Mouse (Mus musculus): Measurements from ENCODE around the gene Prx.
A peak's percentile ranks its signal among the peaks of the same experiment; 100 is the strongest.

The Prx gene

DNA sequence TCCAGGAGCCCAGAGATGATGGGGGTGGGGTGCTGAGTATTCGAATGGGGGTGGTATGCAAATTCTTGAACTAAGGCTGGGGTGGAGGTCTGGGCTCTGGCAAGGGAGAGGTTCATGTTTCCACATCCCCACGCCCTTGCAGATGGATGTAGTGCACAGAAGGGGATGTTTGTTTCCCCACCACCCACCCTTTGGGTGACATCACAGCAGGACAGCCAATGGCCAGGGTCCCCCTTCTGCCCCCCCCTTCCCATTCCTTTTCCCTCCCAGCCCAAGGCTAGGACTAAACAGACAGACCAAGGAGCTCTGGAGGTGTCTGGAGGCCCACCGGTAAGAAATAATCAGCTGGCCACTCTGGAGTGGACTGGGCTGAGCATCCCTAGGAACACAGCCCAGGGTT is at the start of gene Prx:
Gene Prx, plus strand, starts transcription at position 289 of the 400 bp plus-strand sequence.
- no peak for DNase-seq (ENCODE audit: low spot score in 2 of 2)

DNA sequence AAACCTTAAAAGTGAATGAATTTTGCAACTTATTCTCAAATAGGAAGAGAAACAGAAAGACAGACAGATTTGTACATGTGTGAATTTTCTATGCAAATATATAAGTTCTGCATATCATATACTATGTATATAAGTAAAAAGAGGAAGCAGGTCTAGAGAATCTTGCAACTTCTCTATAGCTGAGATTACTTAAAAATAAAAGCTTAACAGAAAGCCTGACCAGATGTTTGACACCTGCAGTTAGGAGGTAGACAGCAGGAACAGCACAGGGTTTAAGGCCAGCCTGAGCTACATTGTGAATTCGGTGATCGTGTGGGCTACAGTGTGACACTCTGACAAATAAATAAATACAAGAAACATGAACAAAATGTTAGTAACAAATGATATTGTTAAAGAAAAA is 47.8 kb upstream of the Prx start:
- DNase-seq (ENCODE audit: low spot score in 2 of 2), result no peak

DNA sequence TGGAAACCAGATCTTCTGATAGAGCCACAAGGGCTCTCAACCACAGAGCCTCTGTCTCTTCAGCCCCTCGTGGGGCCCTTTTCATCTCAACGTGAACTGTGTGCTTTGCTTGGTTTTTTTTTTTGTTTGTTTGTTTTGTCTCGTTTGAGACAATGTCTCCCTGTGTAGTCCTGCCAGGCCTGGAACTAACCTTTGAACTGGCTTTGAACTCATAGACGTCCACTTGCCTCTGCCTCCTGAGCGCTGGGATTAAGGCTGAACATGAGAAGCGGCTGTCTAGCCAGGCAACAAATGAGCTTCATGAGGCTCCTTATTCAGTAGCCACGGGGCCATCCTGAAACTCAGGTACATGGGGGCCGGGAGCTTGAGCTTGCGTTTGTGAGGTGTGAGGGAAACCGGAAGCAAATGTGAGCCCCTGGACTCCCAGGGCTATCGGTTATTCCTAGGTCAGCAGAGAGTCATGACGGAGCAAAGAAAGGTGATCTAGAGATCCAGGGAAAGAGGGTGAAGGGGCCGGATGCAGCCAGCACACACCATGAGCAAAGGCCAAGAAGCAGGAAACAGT is 46.8 kb upstream of the Prx start:
- no peak for DNase-seq (ENCODE audit: low spot score in 2 of 2)

DNA sequence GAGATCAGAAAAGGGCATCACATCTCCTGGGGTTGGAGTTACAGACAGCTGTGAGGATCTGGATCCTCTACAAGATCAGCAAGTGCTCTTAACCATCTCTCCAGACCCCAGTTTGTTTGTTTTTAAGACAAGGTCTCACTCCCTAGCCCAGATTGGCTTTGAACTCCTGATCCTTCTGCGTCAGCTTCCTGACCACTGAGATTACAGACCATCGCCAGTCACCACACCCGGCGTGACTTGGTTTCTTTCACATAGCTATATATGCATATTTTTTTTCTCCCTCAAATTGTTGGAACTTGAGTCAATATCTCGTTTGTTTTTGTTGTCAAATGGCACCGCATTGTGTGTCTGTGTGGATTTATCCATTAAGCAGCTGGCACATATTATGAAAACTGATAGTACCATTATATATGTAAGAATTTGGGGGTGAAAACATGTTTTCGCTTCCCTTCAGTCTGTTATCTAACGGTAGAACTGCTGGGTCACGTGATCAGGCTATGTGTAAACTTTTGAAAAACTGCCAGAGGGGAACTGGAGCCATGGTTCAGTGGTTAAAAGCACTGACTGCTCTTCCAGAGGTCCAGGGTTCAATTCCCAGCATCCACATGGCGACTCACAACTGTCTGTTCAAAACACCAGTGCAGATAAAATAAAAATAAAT is 44.5 kb upstream of the Prx start:
- DNase-seq (ENCODE audit: low spot score in 2 of 2), result no peak

DNA sequence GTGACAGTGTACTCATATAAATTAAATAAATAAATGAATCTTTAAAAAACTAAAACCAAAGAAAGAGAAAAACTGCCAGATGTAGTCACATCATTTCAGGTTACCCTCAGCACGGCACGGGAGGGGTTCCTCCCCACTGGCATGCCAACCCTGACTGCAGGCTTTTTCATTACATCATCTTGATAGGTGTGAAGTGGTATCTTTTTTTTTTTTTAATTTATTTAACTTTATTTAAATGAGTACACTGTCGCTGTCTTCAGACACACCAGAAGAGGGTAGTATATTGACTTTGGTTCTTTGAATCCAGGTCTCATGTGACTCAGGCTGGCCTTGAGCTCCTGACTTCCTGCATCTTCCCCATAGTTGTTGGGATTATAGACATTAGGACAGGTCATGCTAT is 43.9 kb upstream of the Prx start:
- DNase-seq (ENCODE audit: low spot score in 2 of 2), result no peak

- no peak for DNase-seq (ENCODE audit: low spot score in 2 of 2)
Measured at GRCm38 (mm10) chr7:27458614-27459013, 40.5 kb upstream of the Prx start.

GRCm38 (mm10) chr7:27459640-27460039 is 39.5 kb upstream of the Prx start:
- no peak for DNase-seq (ENCODE audit: low spot score in 2 of 2)

DNA sequence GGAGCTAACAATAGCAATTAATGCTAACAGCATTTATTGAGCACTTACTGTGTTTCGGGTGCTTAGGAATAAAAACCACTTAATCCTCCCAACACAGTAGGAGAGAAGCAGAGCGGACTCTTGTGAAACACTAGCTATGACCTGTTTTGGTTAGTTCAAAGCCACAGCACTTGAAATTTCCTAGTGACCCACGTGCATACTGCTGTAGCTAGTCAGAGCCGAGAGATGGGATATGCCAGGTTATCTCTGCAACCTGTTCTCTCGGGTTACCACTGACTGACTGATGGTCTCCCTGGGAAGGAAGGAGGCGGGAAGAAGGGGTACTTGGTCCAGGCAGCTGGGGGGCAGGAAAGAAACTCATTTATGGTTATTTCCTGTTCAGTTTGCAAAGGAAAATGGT is 38.6 kb upstream of the Prx start:
- no peak for DNase-seq (ENCODE audit: low spot score in 2 of 2)

DNA sequence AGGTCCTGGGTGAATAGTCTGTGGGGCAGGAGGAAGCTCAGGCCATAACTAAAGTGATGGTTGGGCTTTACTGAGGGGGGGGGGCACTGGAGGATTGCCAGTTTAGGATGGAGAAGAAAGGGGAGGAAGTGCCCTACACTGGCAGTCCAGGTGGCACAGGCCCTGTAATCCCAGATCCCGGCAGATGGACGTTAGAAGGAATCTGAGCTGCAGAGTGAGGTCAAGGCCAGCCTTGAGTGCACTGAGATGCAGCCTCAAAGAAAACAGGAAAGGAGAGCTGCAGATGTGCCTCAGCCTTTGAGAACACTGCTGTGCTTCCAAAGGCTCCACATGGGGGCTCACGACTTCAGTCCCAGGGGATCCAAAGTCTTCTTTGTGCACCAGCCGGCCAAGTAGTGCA is 31.5 kb upstream of the Prx start:
- DNase-seq (ENCODE audit: low spot score in 2 of 2), result no peak

DNA sequence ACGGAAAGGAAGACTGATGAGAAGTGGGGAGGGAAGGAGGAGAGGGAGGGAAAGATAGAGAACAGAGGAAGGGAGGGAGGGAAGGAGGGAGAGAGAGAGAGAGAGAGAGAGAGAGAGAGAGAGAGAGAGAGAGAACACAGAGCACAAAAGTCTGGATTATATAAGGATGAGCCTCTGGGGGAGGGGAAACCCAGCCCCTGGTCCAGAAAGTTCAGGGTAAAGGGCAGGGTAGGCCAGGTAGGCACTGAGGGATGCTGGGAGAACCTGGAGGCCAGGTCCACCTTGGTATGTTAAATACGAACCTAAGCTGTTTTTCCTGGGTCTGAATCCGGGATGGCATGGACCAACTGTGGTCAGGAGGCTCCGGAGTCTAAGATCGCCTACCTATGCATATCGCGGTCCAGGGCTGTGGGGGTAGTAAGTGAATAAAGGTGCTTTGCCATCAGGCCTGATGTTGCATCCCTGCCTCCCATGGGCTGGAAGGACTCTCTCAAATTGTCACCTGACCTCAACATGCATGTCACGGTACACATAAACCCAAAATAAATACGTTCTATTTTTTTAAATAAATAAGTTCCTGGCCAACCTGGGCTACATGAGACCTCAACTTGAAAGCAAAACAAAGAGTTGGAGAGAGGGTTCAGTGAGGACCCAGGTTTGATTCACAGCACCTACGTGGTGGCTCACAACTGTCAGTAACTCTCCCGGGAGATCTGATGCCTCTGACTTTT is 27.6 kb upstream of the Prx start:
- no peak for DNase-seq (ENCODE audit: low spot score in 2 of 2)

- DNase-seq (ENCODE audit: low spot score in 2 of 2), result no peak
Measured at GRCm38 (mm10) chr7:27472596-27472995, 26.5 kb upstream of the Prx start.

GRCm38 (mm10) chr7:27473156-27473834 is 25.8 kb upstream of the Prx start, which contains the start of gene Sertad3:
Gene Sertad3, plus strand, starts transcription at chr7:27473768.
- DNase-seq (ENCODE audit: low spot score in 2 of 2), result peak; percentile 99

- no peak for DNase-seq (ENCODE audit: low spot score in 2 of 2)
Measured at GRCm38 (mm10) chr7:27473835-27474489, 25.2 kb upstream of the Prx start.

DNA sequence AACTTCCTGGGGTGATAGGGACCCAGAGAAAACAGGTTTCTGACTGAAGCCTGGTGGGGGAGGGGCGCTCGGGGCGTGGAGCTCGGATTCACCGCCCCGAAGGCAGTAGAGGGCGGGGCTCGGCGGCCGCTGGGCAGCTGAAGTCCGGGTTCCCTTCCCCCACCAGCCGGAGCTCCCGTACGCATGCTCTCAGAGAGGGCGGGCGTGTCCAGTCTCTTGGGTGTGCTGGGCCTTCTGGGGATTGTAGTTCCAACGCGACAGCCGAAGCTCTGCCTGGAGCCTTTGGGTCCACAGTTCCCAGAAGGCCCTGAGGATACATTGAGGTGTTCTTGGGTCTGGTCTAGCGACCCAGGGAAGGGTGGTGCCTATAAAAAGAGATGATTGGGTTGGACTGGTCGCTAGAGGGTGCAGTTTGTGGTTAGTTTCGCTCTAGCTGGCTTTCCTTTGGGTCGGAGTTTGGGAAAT is 24.6 kb upstream of the Prx start:
- peak; percentile 99 for DNase-seq (ENCODE audit: low spot score in 2 of 2)

DNA sequence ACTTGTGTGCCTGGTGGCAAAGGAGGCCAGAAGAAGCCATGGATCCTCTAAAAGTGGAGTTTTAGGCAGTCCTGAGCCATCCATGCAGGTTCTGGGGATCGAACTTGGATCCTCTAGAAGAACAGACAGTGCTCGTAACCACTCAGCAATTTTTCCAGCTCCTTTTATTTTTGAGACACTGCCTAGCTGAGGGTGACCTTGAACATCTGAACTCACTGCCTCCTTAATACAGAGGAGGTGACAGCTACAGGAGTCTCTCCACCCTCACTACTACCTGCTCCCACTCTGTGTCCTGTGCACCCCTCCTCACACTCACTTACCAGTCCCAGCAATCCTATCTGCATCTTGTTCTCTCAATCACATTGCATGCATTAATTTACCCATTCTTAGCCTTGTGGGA is 23.5 kb upstream of the Prx start:
- DNase-seq (ENCODE audit: low spot score in 2 of 2), result no peak

GRCm38 (mm10) chr7:27476098-27476635 is 23.0 kb upstream of the Prx start:
- no peak for DNase-seq (ENCODE audit: low spot score in 2 of 2)

- no peak for DNase-seq (ENCODE audit: low spot score in 2 of 2)
Measured at GRCm38 (mm10) chr7:27478561-27478960, 20.6 kb upstream of the Prx start.

DNA sequence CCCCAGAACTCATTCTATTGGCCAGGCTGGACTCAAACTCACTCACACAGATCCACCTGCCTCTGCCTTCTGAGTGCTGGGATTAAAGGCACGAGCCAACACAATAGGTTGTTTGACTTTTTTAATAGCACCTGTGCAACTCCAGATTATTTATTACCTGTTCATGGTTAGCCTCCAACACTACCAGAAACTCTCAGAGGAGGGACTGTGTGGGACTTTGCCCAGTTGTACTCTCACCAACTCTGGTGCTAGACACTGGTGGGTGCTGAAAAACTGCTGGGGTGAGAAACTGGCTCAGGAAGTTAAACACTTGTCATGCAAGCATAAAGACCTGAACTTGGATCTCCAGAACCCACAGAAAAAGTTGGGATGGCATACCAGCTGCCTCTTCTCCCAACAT is 19.4 kb upstream of the Prx start:
- DNase-seq (ENCODE audit: low spot score in 2 of 2), result no peak

DNA sequence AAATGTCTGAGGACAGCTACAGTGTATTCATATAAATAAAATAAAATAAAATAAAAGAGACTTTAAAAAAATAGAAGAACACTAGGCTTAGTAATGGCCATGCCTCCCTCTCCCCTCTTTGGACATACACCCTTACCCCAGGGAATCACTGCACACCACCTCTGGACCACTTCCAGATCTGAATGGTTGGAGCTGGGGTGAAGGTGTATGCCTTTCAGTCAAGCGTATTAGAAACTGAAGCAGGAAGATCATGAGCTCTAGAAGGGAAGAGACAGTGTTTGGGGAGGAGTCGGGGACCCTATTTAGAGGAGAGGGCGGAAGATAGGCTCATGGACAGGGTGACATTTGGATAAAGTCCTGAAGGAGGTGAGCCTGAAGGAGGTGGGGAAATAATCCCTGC is 18.6 kb upstream of the Prx start:
- DNase-seq (ENCODE audit: low spot score in 2 of 2), result no peak

DNA sequence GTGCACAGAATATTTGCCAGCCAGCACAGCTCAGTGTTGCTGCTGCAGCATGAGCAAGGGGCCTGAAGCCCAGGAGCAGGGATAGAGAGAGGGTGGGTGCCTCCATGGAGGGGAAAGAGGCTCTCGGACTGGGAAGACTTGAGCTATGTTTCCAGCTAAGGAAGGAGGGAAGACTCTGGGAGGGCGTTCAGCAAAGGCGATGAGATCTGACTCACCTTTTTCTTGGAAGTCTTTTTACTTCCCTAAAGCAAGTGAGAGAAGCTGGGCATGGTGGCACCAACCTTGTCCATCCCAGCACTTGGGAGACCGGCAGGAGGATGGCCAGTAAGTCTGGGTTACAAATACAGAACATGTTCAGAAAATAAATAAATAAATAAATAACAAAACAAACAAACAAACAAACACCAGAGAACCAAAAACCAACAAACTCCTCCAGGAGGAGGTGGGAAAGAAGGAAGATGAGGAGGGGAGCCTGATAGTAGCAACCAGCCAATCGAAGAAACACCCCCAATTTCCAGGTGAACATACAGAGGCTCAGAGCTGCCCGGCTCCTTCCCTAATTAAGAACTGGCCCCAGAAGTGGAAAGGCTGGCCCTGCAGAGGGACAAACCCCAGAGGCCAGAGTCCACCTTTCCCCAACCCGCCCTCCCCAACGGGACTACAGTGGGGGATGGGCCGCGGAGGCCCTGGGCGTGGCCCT is 18.0 kb upstream of the Prx start:
- no peak for DNase-seq (ENCODE audit: low spot score in 2 of 2)

GRCm38 (mm10) chr7:27481627-27481969 is 17.5 kb upstream of the Prx start:
- DNase-seq (ENCODE audit: low spot score in 2 of 2), result peak; percentile 93 to 94

Data from heart, adult 9 months (tissue).